Mouse (Mus musculus): ENCODE data around the gene Ofd1. TPM values are rescaled to one million over a fixed set of nuclear protein-coding genes. Genes with fewer than 3 reads are reported as not detected.
A peak's percentile ranks its signal among the peaks of the same experiment; 100 is the strongest.

Ofd1 gene
- polyA plus RNA-seq, 1 experiment from 2014 or later: 8.0 TPM

- no peaks in the 10 kb centered on the region for H3K27me3 ChIP-seq (ENCODE audit: insufficient read depth, low read length)
- H3K4me3 ChIP-seq (ENCODE audit: low read depth, low read length): no peak overlapping the region
- H3K36me3 ChIP-seq (ENCODE audit: insufficient read depth): peaks cover 12% of the 10 kb centered on the region; the same call in 1 of the 2 replicates
- WGBS: 68% methylated on average over 3 of the region's 3 CpGs
- H3K4me2 ChIP-seq: no peak overlapping the region
- DNase-seq: no peak
- 0 out of 2 replicates have a peak, but pooled peaks have one; percentile 3 for TF ChIP-seq CTCF (IDR thresholded peaks at IDR 0.05; ENCODE audit: low read depth)
- H3K4me1 ChIP-seq (ENCODE audit: insufficient read depth): no peaks in the 10 kb centered on the region
- H3K9me3 ChIP-seq (ENCODE audit: low read depth, low read length): no peaks in the 10 kb centered on the region
- H3K9ac ChIP-seq: no peak overlapping the region
- H3K27ac ChIP-seq (ENCODE audit: low read depth): no peak overlapping the region
- no peak for ATAC-seq (ENCODE audit: insufficient read depth)
Observed at GRCm38 (mm10) chrX:166454331-166454730, 13.8 kb upstream of the Ofd1 start.

- no peak for TF ChIP-seq CTCF (IDR thresholded peaks at IDR 0.05; ENCODE audit: low read depth)
- no peaks in the 10 kb centered on the region for H3K9me3 ChIP-seq (ENCODE audit: low read depth, low read length)
- H3K4me1 ChIP-seq (ENCODE audit: insufficient read depth): no peaks in the 10 kb centered on the region
- no peaks in the 10 kb centered on the region for H3K27me3 ChIP-seq (ENCODE audit: insufficient read depth, low read length)
- DNase-seq: no peak
- H3K4me3 ChIP-seq (ENCODE audit: low read depth, low read length): no peak overlapping the region
- no peak overlapping the region for H3K9ac ChIP-seq
- H3K27ac ChIP-seq (ENCODE audit: low read depth): no peak overlapping the region
- WGBS: 64% methylated on average over 6 of the region's 6 CpGs
- peaks cover 12% of the 10 kb centered on the region; the same call in 1 of the 2 replicates for H3K36me3 ChIP-seq (ENCODE audit: insufficient read depth)
- no peak overlapping the region for H3K4me2 ChIP-seq
- no peak for ATAC-seq (ENCODE audit: insufficient read depth)
Observed at GRCm38 (mm10) chrX:166453532-166453931, 13.0 kb upstream of the Ofd1 start.

- H3K4me3 ChIP-seq (ENCODE audit: low read depth, low read length): no peak overlapping the region
Observed at GRCm38 (mm10) chrX:166444552-166444951, 4.0 kb upstream of the Ofd1 start.

GRCm38 (mm10) chrX:166440036-166440615 is 378 bp downstream of the Ofd1 start, which contains the start of gene Trappc2:
TSS of gene Trappc2 (plus strand) at chrX:166440574.
- H3K27me3 ChIP-seq (ENCODE audit: insufficient read depth, low read length): peaks cover 8% of the 10 kb centered on the region; the same call in 1 of the 2 replicates
- H3K9ac ChIP-seq: peak within 1 kb of the TSS; percentile 74
- peak within 1 kb of the TSS; percentile 75; the same call in 1 of the 2 replicates for H3K27ac ChIP-seq (ENCODE audit: low read depth)
- DNase-seq (peak; percentile 23), ATAC-seq (ENCODE audit: insufficient read depth) (0 out of 2 replicates have a peak, but pooled peaks have one; percentile 16)
- TF ChIP-seq CTCF (IDR thresholded peaks at IDR 0.05; ENCODE audit: low read depth): no peak
- H3K4me2 ChIP-seq: peak within 1 kb of the TSS; percentile 64
- no peaks in the 10 kb centered on the region for H3K36me3 ChIP-seq (ENCODE audit: insufficient read depth)
- H3K4me1 ChIP-seq (ENCODE audit: insufficient read depth): no peaks in the 10 kb centered on the region
- no peaks in the 10 kb centered on the region for H3K9me3 ChIP-seq (ENCODE audit: low read depth, low read length)
- H3K4me3 ChIP-seq (ENCODE audit: low read depth, low read length): peak within 1 kb of the TSS; percentile 54
- WGBS: 6% methylated on average over 27 of the region's 36 CpGs

More at GRCm38 (mm10) chrX:166444552-166444951, 4.0 kb upstream of the Ofd1 start:
- no peak for ATAC-seq (ENCODE audit: insufficient read depth)
- TF ChIP-seq CTCF (IDR thresholded peaks at IDR 0.05; ENCODE audit: low read depth): no peak
- Histone ChIP-seq H3K27ac (ENCODE audit: low read depth) (no peak overlapping the region), H3K4me2 (no peak overlapping the region), H3K9me3 (ENCODE audit: low read depth, low read length) (no peaks in the 10 kb centered on the region), H3K9ac (no peak overlapping the region), H3K4me1 (ENCODE audit: insufficient read depth) (no peaks in the 10 kb centered on the region), H3K27me3 (ENCODE audit: insufficient read depth, low read length) (peaks cover 8% of the 10 kb centered on the region; the same call in 1 of the 2 replicates), H3K36me3 (ENCODE audit: insufficient read depth) (no peaks in the 10 kb centered on the region)
- DNase-seq: no peak
- 81% methylated on average over 3 of the region's 3 CpGs for WGBS

GRCm38 (mm10) chrX:166434812-166435211 is 5.7 kb downstream of the Ofd1 start:
- WGBS: 85% methylated on average over 2 of the region's 2 CpGs
- no peaks in the 10 kb centered on the region for H3K27me3 ChIP-seq (ENCODE audit: insufficient read depth, low read length)
- H3K4me3 ChIP-seq (ENCODE audit: low read depth, low read length): no peak overlapping the region
- DNase-seq: no peak
- no peak overlapping the region for H3K9ac ChIP-seq
- TF ChIP-seq CTCF (IDR thresholded peaks at IDR 0.05; ENCODE audit: low read depth): no peak
- no peak overlapping the region for H3K27ac ChIP-seq (ENCODE audit: low read depth)
- no peak for ATAC-seq (ENCODE audit: insufficient read depth)
- H3K4me1 ChIP-seq (ENCODE audit: insufficient read depth): no peaks in the 10 kb centered on the region
- H3K36me3 ChIP-seq (ENCODE audit: insufficient read depth): 0 out of 2 replicates have a peak, but pooled peaks cover 4% of the 10 kb centered on the region
- no peaks in the 10 kb centered on the region for H3K9me3 ChIP-seq (ENCODE audit: low read depth, low read length)
- H3K4me2 ChIP-seq: no peak overlapping the region

- ATAC-seq (ENCODE audit: insufficient read depth): no peak
- TF ChIP-seq CTCF (IDR thresholded peaks at IDR 0.05; ENCODE audit: low read depth): peak; percentile 53
- Histone ChIP-seq H3K9ac (no peak overlapping the region), H3K27ac (ENCODE audit: low read depth) (no peak overlapping the region), H3K36me3 (ENCODE audit: insufficient read depth) (0 out of 2 replicates have a peak, but pooled peaks cover 2% of the 10 kb centered on the region), H3K4me2 (no peak overlapping the region), H3K27me3 (ENCODE audit: insufficient read depth, low read length) (no peaks in the 10 kb centered on the region), H3K9me3 (ENCODE audit: low read depth, low read length) (no peaks in the 10 kb centered on the region), H3K4me3 (ENCODE audit: low read depth, low read length) (no peak overlapping the region), H3K4me1 (ENCODE audit: insufficient read depth) (no peaks in the 10 kb centered on the region)
- WGBS: 73% methylated on average over 1 of the region's 6 CpGs
- DNase-seq: peak; percentile 54
Observed at GRCm38 (mm10) chrX:166416196-166416595, 24.3 kb downstream of the Ofd1 start.

GRCm38 (mm10) chrX:166407865-166408264 is 32.6 kb downstream of the Ofd1 start:
- Histone ChIP-seq H3K4me2 (no peak overlapping the region), H3K9me3 (ENCODE audit: low read depth, low read length) (no peaks in the 10 kb centered on the region), H3K4me1 (ENCODE audit: insufficient read depth) (no peaks in the 10 kb centered on the region), H3K36me3 (ENCODE audit: insufficient read depth) (peaks cover 28% of the 10 kb centered on the region; the same call in 1 of the 2 replicates), H3K27ac (ENCODE audit: low read depth) (no peak overlapping the region), H3K27me3 (ENCODE audit: insufficient read depth, low read length) (no peaks in the 10 kb centered on the region), H3K4me3 (ENCODE audit: low read depth, low read length) (no peak overlapping the region), H3K9ac (no peak overlapping the region)
- TF ChIP-seq CTCF (IDR thresholded peaks at IDR 0.05; ENCODE audit: low read depth): no peak
- ATAC-seq (ENCODE audit: insufficient read depth) (no peak), DNase-seq (no peak)

All from lung, embryonic 14.5 days (tissue).